Mouse (Mus musculus) small intestine, adult 2 months (tissue): ENCODE data around the gene Pdlim1.

Experiments used
- CTCF ChIP-seq: fragments of 200-500 bp; IDR thresholded peaks from 2 replicates; pipeline ENCODE4 v1.5.1; 2012; ENCODE audit warnings: low read depth, mild to moderate bottlenecking, control low read depth, inconsistent platforms, low read length, moderate library complexity, mixed read lengths; ENCODE audit not compliant: insufficient replicate concordance, insufficient read length; ENCODE audit errors: extremely low read depth
- POLR2A ChIP-seq: fragments of 200-500 bp; IDR thresholded peaks from 2 replicates; pipeline ENCODE4 v1.6.1; 2012; ENCODE audit warnings: low read depth, mild to moderate bottlenecking, control low read depth, inconsistent platforms, low read length, moderate library complexity

DNA sequence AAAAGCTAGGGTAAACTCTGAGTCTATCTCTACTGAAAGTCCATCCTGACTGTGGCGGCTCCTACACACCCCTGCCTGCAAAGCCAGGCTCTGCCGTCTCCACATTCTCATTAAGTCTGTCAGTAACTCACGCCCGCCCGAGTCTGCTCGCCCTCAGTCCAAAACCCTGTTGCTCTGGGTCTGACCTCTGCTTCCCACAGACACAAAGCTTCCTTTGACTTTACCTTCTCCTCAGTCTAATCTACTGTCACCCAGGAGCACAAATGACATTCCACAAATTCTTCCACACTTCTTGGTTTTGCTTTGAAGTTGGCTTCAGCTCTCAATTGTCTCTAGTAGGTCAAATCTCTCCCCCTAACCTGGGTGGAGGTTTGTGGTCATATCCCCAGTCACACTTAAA is 46.9 kb upstream of the Pdlim1 start:
- TF ChIP-seq CTCF (no peak), POLR2A (no peak)
